Mouse (Mus musculus) neural tube, embryonic 15.5 days (tissue): Measurements from ENCODE around the gene 4922502D21Rik. TPM values are rescaled to one million over a fixed set of nuclear protein-coding genes. Genes with fewer than 3 reads are reported as not detected.
A peak's percentile ranks its signal among the peaks of the same experiment; 100 is the strongest.

Experiments used
- ATAC-seq: fragments of 200-750 bp; cut with Nextera tagmentation; 2 replicates; pipeline ENCODE4 v1.8.0; 2017; ENCODE audit warnings: mild to moderate bottlenecking, moderate TSS enrichment, moderate library complexity; ENCODE audit not compliant: low FRiP score
- H3K27ac ChIP-seq: fragments of 300-500 bp; sonication (generic); replicated peaks from 2 replicates; pipeline ENCODE4 v1.5.1; 2015; ENCODE audit warnings: mild to moderate bottlenecking, inconsistent platforms
- H3K27me3 ChIP-seq: fragments of 300-500 bp; sonication (generic); replicated peaks from 2 replicates; pipeline ENCODE4 v1.6.1; 2015; ENCODE audit warnings: inconsistent platforms
- H3K36me3 ChIP-seq: fragments of 300-500 bp; sonication (generic); 2 replicates; pipeline ENCODE4 v1.6.1; 2015; ENCODE audit warnings: inconsistent platforms
- H3K4me1 ChIP-seq: fragments of 300-500 bp; sonication (generic); 2 replicates; pipeline ENCODE4 v1.6.1; 2015; ENCODE audit warnings: inconsistent platforms
- H3K4me2 ChIP-seq: fragments of 300-500 bp; sonication (generic); 2 replicates; pipeline ENCODE4 v1.6.1; 2015; ENCODE audit warnings: inconsistent platforms, mild to moderate bottlenecking, moderate library complexity
- H3K4me3 ChIP-seq: fragments of 300-500 bp; sonication (generic); replicated peaks from 2 replicates; pipeline ENCODE4 v1.5.1; 2015; ENCODE audit warnings: mild to moderate bottlenecking, inconsistent platforms
- H3K9ac ChIP-seq: fragments of 300-500 bp; sonication (generic); replicated peaks from 2 replicates; pipeline ENCODE4 v1.6.1; 2015; ENCODE audit warnings: mild to moderate bottlenecking, inconsistent platforms
- H3K9me3 ChIP-seq: fragments of 300-500 bp; sonication (generic); replicated peaks from 2 replicates; pipeline ENCODE4 v1.6.1; 2016; ENCODE audit warnings: inconsistent platforms
- WGBS: fragments of 180-500 bp; shearing (Covaris S2); methylation state at CpG from one replicate; pipeline ENCODE4 v1.1.7; 2015; ENCODE audit warnings: mixed read lengths; 5-methylcytosine and 5-hydroxymethylcytosine counted together
- polyA plus RNA-seq: library from polyadenylated mRNA; unstranded; fragments of >200 nt; fragmentation: Nextera tagmentation; extraction: Ambion mirVana; gene quantifications from 2 replicates; pipeline ENCODE4 v1.2.1, GENCODE M21; 2015

4922502D21Rik gene
- not detected in 2 replicates for polyA plus RNA-seq

GRCm38 (mm10) chr6:129331610-129332009 is at the start of gene 4922502D21Rik:
Gene 4922502D21Rik (minus strand): TSS chr6:129331796.
- Histone ChIP-seq H3K9me3 (no peaks in the 10 kb centered on the region), H3K27ac (no peak within 1 kb of the TSS), H3K27me3 (no peaks in the 10 kb centered on the region), H3K9ac (no peak within 1 kb of the TSS), H3K4me3 (no peak within 1 kb of the TSS), H3K36me3 (no peaks in the 10 kb centered on the region), H3K4me1 (peaks cover 8% of the 10 kb centered on the region), H3K4me2 (no peak within 1 kb of the TSS)
- ATAC-seq = no peak
- WGBS = 61% methylated on average over 11 of the region's 11 CpGs

DNA sequence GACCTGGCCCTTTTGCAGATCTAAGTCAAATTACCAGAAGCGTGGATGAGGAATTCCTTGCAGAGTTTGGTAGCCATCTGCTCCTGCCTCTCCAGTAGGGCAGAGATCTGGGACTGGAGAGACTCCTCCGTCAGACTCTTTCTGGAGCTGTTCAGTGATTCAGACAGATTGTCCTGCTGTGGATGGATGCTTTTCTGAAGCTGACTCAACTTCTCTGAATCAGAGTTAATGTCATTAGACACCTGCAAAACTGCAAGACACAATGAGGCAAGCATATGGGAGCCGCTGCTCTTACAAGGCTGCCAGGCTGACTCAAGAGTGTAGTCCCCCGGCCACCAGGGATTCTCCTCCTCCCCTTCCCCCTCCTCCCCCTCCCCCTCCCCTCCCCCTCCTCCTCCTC is 48.9 kb upstream of the 4922502D21Rik start:
- no peaks in the 10 kb centered on the region for H3K9me3 ChIP-seq
- 69% methylated on average over 4 of the region's 4 CpGs for WGBS
- no peaks in the 10 kb centered on the region for H3K27me3 ChIP-seq

DNA sequence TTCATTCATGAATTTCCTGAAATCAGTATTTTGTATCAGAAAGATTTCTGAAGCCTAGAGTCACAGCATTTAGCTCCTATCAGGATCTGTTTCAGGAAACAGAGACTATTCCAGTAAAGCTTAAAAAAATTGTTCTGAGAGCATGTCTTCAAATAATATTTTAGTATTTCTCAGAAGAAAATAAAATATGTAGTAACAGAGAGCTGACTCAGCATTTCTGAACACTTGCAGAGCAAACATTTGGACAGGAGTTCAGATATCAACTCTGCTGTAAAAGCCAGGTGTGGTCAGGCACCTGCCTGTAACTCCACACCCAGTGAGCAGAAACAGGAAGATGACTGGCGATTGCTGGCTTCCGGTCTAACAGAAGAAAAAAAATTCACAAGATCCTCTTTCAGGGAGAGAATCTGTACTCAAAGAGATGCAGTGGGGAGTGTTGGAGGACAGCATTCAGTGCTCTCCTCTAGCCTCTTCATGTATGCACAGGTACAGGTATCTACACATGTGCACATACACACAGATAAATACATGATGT is 43.4 kb upstream of the 4922502D21Rik start:
- Histone ChIP-seq H3K27me3 (no peaks in the 10 kb centered on the region), H3K4me1 (no peaks in the 10 kb centered on the region), H3K36me3 (no peaks in the 10 kb centered on the region), H3K4me3 (no peak overlapping the region), H3K4me2 (no peak overlapping the region), H3K27ac (no peak overlapping the region), H3K9me3 (no peaks in the 10 kb centered on the region), H3K9ac (no peak overlapping the region)
- 94% methylated on average over 2 of the region's 2 CpGs for WGBS
- ATAC-seq = no peak

More for the DNA sequence above, 48.9 kb upstream of the 4922502D21Rik start:
- Histone ChIP-seq H3K4me1 (no peaks in the 10 kb centered on the region), H3K4me3 (no peak overlapping the region), H3K4me2 (no peak overlapping the region), H3K27ac (no peak overlapping the region), H3K9ac (no peak overlapping the region), H3K36me3 (no peaks in the 10 kb centered on the region)
- no peak for ATAC-seq

DNA sequence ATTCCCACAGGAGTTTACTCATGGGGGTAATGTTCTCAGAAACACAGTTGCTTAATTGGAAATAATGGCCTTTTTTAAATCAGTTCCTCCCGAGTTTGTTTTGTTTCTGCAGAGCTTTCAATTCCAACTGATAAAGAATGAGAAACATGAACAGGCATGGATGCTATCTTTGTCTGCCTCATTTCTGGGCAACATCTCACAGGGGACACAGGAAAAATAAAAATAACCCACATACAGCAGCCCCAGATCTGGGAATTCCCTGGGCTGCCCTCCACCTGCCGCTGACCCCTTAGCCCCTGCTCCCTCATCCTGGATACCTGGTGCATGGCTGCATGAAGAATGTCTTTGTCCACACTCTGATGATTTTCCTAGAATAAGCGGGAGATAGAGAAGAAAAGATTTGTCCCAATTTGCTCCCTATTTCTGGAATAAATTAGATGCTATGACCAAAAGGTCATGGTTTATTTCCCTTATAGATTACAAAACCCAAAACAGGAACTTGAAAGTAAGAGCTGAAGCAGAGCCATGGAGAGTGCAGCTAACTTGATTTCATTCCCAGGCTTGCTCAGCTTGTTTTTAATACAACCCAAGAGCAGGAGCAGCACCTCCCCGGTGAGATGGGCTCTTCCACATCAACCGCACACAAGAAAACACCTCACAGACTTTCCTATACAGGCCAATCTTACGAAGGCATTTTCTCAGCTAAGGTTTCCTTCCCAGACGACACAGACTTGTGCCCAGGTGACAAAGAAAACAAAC is 38.0 kb upstream of the 4922502D21Rik start:
- Histone ChIP-seq H3K9ac (no peak overlapping the region), H3K27ac (no peak overlapping the region), H3K4me2 (no peak overlapping the region), H3K36me3 (no peaks in the 10 kb centered on the region), H3K9me3 (no peaks in the 10 kb centered on the region), H3K27me3 (no peaks in the 10 kb centered on the region), H3K4me1 (no peaks in the 10 kb centered on the region), H3K4me3 (no peak overlapping the region)
- no peak for ATAC-seq
- 78% methylated on average over 7 of the region's 7 CpGs for WGBS

GRCm38 (mm10) chr6:129365959-129366359 is 34.4 kb upstream of the 4922502D21Rik start:
- H3K4me2 ChIP-seq = no peak overlapping the region
- H3K36me3 ChIP-seq = no peaks in the 10 kb centered on the region
- WGBS = 18% methylated on average over 6 of the region's 6 CpGs
- H3K4me1 ChIP-seq = no peaks in the 10 kb centered on the region
- H3K9ac ChIP-seq = no peak overlapping the region
- no peaks in the 10 kb centered on the region for H3K27me3 ChIP-seq
- H3K4me3 ChIP-seq = no peak overlapping the region
- H3K27ac ChIP-seq = no peak overlapping the region
- no peaks in the 10 kb centered on the region for H3K9me3 ChIP-seq
- peak; percentile 76; the same call in 1 of the 2 replicates for ATAC-seq

DNA sequence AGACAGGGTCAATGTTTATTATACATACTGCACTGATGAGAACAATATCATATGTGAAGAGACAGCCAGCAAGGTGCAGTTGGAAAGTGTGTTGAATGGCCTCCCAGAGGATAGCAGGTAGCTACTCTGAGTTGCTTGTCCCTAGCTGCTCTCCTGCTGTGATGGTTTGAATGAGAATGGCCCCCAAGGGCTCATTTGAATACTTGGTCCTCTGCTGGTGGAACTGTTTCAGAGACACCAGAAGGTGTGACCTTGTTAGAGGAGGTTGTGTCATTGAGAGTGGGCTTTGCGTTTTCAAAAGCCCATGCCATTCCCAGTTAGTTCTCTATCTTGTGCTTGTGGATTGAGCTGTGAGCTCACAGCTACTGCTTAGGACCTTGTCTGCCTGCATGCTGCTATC is 32.3 kb upstream of the 4922502D21Rik start:
- no peak for ATAC-seq
- no peak overlapping the region for H3K27ac ChIP-seq
- H3K36me3 ChIP-seq = no peaks in the 10 kb centered on the region
- WGBS = 22% methylated on average over 1 of the region's 1 CpGs
- H3K9ac ChIP-seq = no peak overlapping the region
- H3K4me1 ChIP-seq = no peaks in the 10 kb centered on the region
- no peaks in the 10 kb centered on the region for H3K27me3 ChIP-seq
- no peaks in the 10 kb centered on the region for H3K9me3 ChIP-seq
- no peak overlapping the region for H3K4me3 ChIP-seq
- H3K4me2 ChIP-seq = no peak overlapping the region

GRCm38 (mm10) chr6:129359515-129359914 is 27.9 kb upstream of the 4922502D21Rik start:
- Histone ChIP-seq H3K4me3 (no peak overlapping the region), H3K4me1 (no peaks in the 10 kb centered on the region), H3K4me2 (no peak overlapping the region), H3K9me3 (no peaks in the 10 kb centered on the region), H3K36me3 (no peaks in the 10 kb centered on the region), H3K9ac (no peak overlapping the region), H3K27me3 (no peaks in the 10 kb centered on the region), H3K27ac (no peak overlapping the region)
- 94% methylated on average over 2 of the region's 2 CpGs for WGBS
- no peak for ATAC-seq

DNA sequence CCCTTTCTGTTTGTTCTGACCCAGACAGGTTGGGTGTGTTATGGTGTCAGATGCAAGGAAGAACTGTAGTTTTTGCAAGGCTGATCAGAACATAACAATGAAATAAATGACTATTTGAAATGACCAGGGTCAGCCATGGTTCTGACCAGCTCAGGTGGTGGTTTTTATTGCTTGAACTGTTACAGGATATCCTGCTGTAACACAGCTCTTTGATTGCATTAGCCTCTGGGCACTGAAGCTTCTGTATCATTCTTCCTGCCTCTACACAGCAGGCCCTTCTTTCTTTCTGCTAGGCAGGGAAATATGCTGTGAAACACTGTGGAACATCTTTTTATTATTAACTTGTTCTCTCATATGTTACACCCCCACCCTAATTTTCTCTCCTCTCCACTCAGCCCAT is 24.8 kb upstream of the 4922502D21Rik start:
- Histone ChIP-seq H3K9me3 (no peaks in the 10 kb centered on the region), H3K4me3 (no peak overlapping the region), H3K4me1 (no peaks in the 10 kb centered on the region), H3K27ac (no peak overlapping the region), H3K4me2 (no peak overlapping the region), H3K36me3 (no peaks in the 10 kb centered on the region), H3K9ac (no peak overlapping the region), H3K27me3 (no peaks in the 10 kb centered on the region)
- ATAC-seq = no peak

DNA sequence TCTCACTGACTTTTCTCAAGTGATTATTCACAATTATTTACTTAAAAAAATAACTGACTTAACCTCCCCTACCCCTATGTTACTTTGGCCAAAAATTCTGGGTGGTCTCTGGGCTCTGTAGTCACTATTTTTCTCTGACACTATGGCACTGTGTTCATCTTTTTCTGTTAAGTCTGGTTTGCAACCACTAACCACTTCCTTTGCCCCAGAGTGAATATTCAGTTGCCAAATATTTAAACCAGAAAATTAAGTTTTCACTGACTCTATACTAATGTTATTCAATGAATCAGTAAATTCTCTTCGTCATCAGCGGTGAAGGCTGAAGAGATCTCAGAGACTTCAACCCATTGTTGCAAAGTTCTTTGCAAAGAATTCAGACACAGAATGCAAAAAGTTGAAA is 24.2 kb upstream of the 4922502D21Rik start:
- no peaks in the 10 kb centered on the region for H3K36me3 ChIP-seq
- H3K4me2 ChIP-seq = no peak overlapping the region
- no peaks in the 10 kb centered on the region for H3K27me3 ChIP-seq
- no peak overlapping the region for H3K9ac ChIP-seq
- H3K4me3 ChIP-seq = no peak overlapping the region
- no peak overlapping the region for H3K27ac ChIP-seq
- no peak for ATAC-seq
- 100% methylated on average over 2 of the region's 2 CpGs for WGBS
- no peaks in the 10 kb centered on the region for H3K4me1 ChIP-seq
- no peaks in the 10 kb centered on the region for H3K9me3 ChIP-seq

GRCm38 (mm10) chr6:129351091-129351490 is 19.5 kb upstream of the 4922502D21Rik start:
- ATAC-seq = no peak
- Histone ChIP-seq H3K36me3 (no peaks in the 10 kb centered on the region), H3K9me3 (no peaks in the 10 kb centered on the region), H3K27ac (no peak overlapping the region), H3K27me3 (no peaks in the 10 kb centered on the region), H3K4me1 (no peaks in the 10 kb centered on the region), H3K4me3 (no peak overlapping the region), H3K9ac (no peak overlapping the region), H3K4me2 (no peak overlapping the region)
- 90% methylated on average over 3 of the region's 3 CpGs for WGBS

- Histone ChIP-seq H3K9me3 (no peaks in the 10 kb centered on the region), H3K27me3 (no peaks in the 10 kb centered on the region), H3K9ac (no peak overlapping the region), H3K4me2 (no peak overlapping the region), H3K27ac (no peak overlapping the region), H3K4me1 (no peaks in the 10 kb centered on the region), H3K36me3 (no peaks in the 10 kb centered on the region), H3K4me3 (no peak overlapping the region)
- WGBS = 57% methylated on average over 4 of the region's 4 CpGs
- peak; percentile 57; the same call in 1 of the 2 replicates for ATAC-seq
These were observed 18.1 kb upstream of the 4922502D21Rik start for GRCm38 (mm10) chr6:129349524-129350352.

DNA sequence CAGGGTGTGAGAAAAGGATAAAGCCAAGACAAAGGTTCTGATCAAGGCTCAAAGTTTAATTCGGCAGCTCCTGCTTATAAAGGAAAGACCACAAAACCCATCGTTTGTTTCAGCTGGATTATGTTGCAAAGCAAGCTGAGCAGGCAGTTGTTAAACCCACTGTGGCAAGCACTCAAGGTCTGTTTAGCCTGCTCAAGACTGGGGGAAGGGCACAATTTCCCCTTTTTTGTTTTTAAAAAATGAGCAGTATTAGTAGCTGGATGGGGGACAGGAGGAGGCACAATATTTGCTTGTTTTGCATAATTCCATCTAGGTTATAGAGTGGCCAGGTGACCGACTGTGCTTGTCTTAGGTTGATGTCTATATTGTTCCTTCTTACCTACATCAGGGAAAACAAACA is 12.8 kb upstream of the 4922502D21Rik start:
- Histone ChIP-seq H3K4me3 (no peak overlapping the region), H3K9me3 (no peaks in the 10 kb centered on the region), H3K4me2 (no peak overlapping the region), H3K36me3 (no peaks in the 10 kb centered on the region), H3K4me1 (no peaks in the 10 kb centered on the region), H3K9ac (no peak overlapping the region), H3K27ac (no peak overlapping the region), H3K27me3 (no peaks in the 10 kb centered on the region)
- WGBS = 76% methylated on average over 3 of the region's 3 CpGs
- ATAC-seq = no peak
